Mouse (Mus musculus): Measurements from ENCODE around the gene Mgat1. TPM values are rescaled to one million over a fixed set of nuclear protein-coding genes. Genes with fewer than 3 reads are reported as not detected.
A peak's percentile ranks its signal among the peaks of the same experiment; 100 is the strongest.

The Mgat1 gene
- polyA plus RNA-seq, 1 experiment: 45.8 TPM

GRCm38 (mm10) chr11:49205080-49205590, 38.9 kb upstream of the Mgat1 start:
- Histone ChIP-seq H3K36me3 (ENCODE audit: control insufficient read depth, insufficient read depth) (peaks cover 7% of the 10 kb centered on the region), H3K4me3 (peak overlapping the region; percentile 90), H3ac (ENCODE audit: control insufficient read depth, insufficient read length) (no peak overlapping the region), H3K4me2 (ENCODE audit: low read depth) (peak overlapping the region; percentile 72), H3K27me3 (ENCODE audit: control insufficient read depth, insufficient read depth, insufficient read length) (no peaks in the 10 kb centered on the region), H3K79me2 (ENCODE audit: control insufficient read depth, insufficient read depth) (peaks cover 72% of the 10 kb centered on the region)
- TF ChIP-seq POLR2A (IDR thresholded peaks at IDR 0.05; ENCODE audit: insufficient read length, low read depth) (no peak), MYOG (IDR thresholded peaks at IDR 0.05; ENCODE audit: control insufficient read depth in 1 of 3, insufficient read depth in 1 of 3, insufficient read length in 2 of 3, low read depth in 2 of 3) (no peak), TCF12 (IDR thresholded peaks at IDR 0.05; ENCODE audit: insufficient read depth, poor library complexity, severe bottlenecking) (no peak), MAX (IDR thresholded peaks at IDR 0.05; ENCODE audit: low read depth) (no peak), E2F4 (IDR thresholded peaks at IDR 0.05; ENCODE audit: insufficient read depth) (no peak), SRF (IDR thresholded peaks at IDR 0.05; ENCODE audit: control insufficient read depth, insufficient read length, low read depth) (no peak), CEBPB (IDR thresholded peaks at IDR 0.05; ENCODE audit: insufficient read depth, poor library complexity, severe bottlenecking) (no peak), USF1 (IDR thresholded peaks at IDR 0.05; ENCODE audit: low read depth) (no peak)

GRCm38 (mm10) chr11:49207495-49207894, 36.5 kb upstream of the Mgat1 start:
- no peak for TF ChIP-seq CEBPB (IDR thresholded peaks at IDR 0.05; ENCODE audit: insufficient read depth, poor library complexity, severe bottlenecking)
- TF ChIP-seq MAX (IDR thresholded peaks at IDR 0.05; ENCODE audit: low read depth): no peak
- TF ChIP-seq REST (IDR thresholded peaks at IDR 0.05; ENCODE audit: insufficient read depth, insufficient read length): no peak
- TF ChIP-seq TCF12 (IDR thresholded peaks at IDR 0.05; ENCODE audit: insufficient read depth, poor library complexity, severe bottlenecking): no peak
- H3K4me2 ChIP-seq (ENCODE audit: low read depth): no peak overlapping the region
- no peak overlapping the region for H3ac ChIP-seq (ENCODE audit: control insufficient read depth, insufficient read length)
- peaks cover 7% of the 10 kb centered on the region for H3K36me3 ChIP-seq (ENCODE audit: control insufficient read depth, insufficient read depth)
- no peaks in the 10 kb centered on the region for H3K27me3 ChIP-seq (ENCODE audit: control insufficient read depth, insufficient read depth, insufficient read length)
- peaks cover 90% of the 10 kb centered on the region for H3K79me2 ChIP-seq (ENCODE audit: control insufficient read depth, insufficient read depth)
- H3K4me3 ChIP-seq: no peak overlapping the region

GRCm38 (mm10) chr11:49212577-49212976, 31.4 kb upstream of the Mgat1 start:
- Histone ChIP-seq H3K79me2 (ENCODE audit: control insufficient read depth, insufficient read depth) (peaks cover 61% of the 10 kb centered on the region), H3K36me3 (ENCODE audit: control insufficient read depth, insufficient read depth) (peaks cover 41% of the 10 kb centered on the region), H3K4me2 (ENCODE audit: low read depth) (no peak overlapping the region), H3K27me3 (ENCODE audit: control insufficient read depth, insufficient read depth, insufficient read length) (no peaks in the 10 kb centered on the region), H3K4me3 (no peak overlapping the region), H3ac (ENCODE audit: control insufficient read depth, insufficient read length) (no peak overlapping the region)
- no peak for TF ChIP-seq MAX (IDR thresholded peaks at IDR 0.05; ENCODE audit: low read depth)

- H3K36me3 ChIP-seq (ENCODE audit: control insufficient read depth, insufficient read depth): peaks cover 50% of the 10 kb centered on the region
- H3K4me2 ChIP-seq (ENCODE audit: low read depth): no peak overlapping the region
- H3K27me3 ChIP-seq (ENCODE audit: control insufficient read depth, insufficient read depth, insufficient read length): no peaks in the 10 kb centered on the region
- TF ChIP-seq POLR2AphosphoS2 (IDR thresholded peaks at IDR 0.05; ENCODE audit: insufficient read length, low read depth) (no peak), MAX (IDR thresholded peaks at IDR 0.05; ENCODE audit: low read depth) (no peak), TCF3 (IDR thresholded peaks at IDR 0.05; ENCODE audit: insufficient read length, low read depth) (no peak), TCF12 (IDR thresholded peaks at IDR 0.05; ENCODE audit: insufficient read depth, poor library complexity, severe bottlenecking) (no peak), USF1 (IDR thresholded peaks at IDR 0.05; ENCODE audit: low read depth) (no peak)
- no peak overlapping the region for H3ac ChIP-seq (ENCODE audit: control insufficient read depth, insufficient read length)
- peaks cover 52% of the 10 kb centered on the region for H3K79me2 ChIP-seq (ENCODE audit: control insufficient read depth, insufficient read depth)
- H3K4me3 ChIP-seq: no peak overlapping the region
Observed at GRCm38 (mm10) chr11:49213505-49213904, 30.5 kb upstream of the Mgat1 start.

GRCm38 (mm10) chr11:49219271-49219670, 24.7 kb upstream of the Mgat1 start:
- no peak overlapping the region for H3K4me3 ChIP-seq
- H3ac ChIP-seq (ENCODE audit: control insufficient read depth, insufficient read length): no peak overlapping the region
- H3K36me3 ChIP-seq (ENCODE audit: control insufficient read depth, insufficient read depth): peaks cover 45% of the 10 kb centered on the region
- no peaks in the 10 kb centered on the region for H3K27me3 ChIP-seq (ENCODE audit: control insufficient read depth, insufficient read depth, insufficient read length)
- TF ChIP-seq TCF3 (IDR thresholded peaks at IDR 0.05; ENCODE audit: insufficient read length, low read depth): no peak
- no peak for TF ChIP-seq POLR2AphosphoS2 (IDR thresholded peaks at IDR 0.05; ENCODE audit: insufficient read length, low read depth)
- no peak for TF ChIP-seq MYOD1 (IDR thresholded peaks at IDR 0.05; ENCODE audit: control insufficient read depth in 1 of 3, insufficient read length in 2 of 3, low read depth in 2 of 3)
- no peak overlapping the region for H3K4me2 ChIP-seq (ENCODE audit: low read depth)
- no peaks in the 10 kb centered on the region for H3K79me2 ChIP-seq (ENCODE audit: control insufficient read depth, insufficient read depth)

GRCm38 (mm10) chr11:49224455-49224854, 19.5 kb upstream of the Mgat1 start:
- Histone ChIP-seq H3K27me3 (ENCODE audit: control insufficient read depth, insufficient read depth, insufficient read length) (no peaks in the 10 kb centered on the region), H3K79me2 (ENCODE audit: control insufficient read depth, insufficient read depth) (no peaks in the 10 kb centered on the region), H3K4me3 (no peak overlapping the region), H3ac (ENCODE audit: control insufficient read depth, insufficient read length) (no peak overlapping the region), H3K36me3 (ENCODE audit: control insufficient read depth, insufficient read depth) (no peaks in the 10 kb centered on the region), H3K4me2 (ENCODE audit: low read depth) (no peak overlapping the region)
- TF ChIP-seq TCF3 (IDR thresholded peaks at IDR 0.05; ENCODE audit: insufficient read length, low read depth): no peak
- TF ChIP-seq E2F4 (IDR thresholded peaks at IDR 0.05; ENCODE audit: insufficient read depth): no peak
- TF ChIP-seq MYOG (IDR thresholded peaks at IDR 0.05; ENCODE audit: control insufficient read depth in 1 of 3, insufficient read depth in 1 of 3, insufficient read length in 2 of 3, low read depth in 2 of 3): no peak
- no peak for TF ChIP-seq POLR2AphosphoS2 (IDR thresholded peaks at IDR 0.05; ENCODE audit: insufficient read length, low read depth)

Data from myocyte (in vitro differentiated cells).